Mouse (Mus musculus) heart, embryonic 16.5 days (tissue): ENCODE data around the gene Stfa3. TPM values are rescaled to one million over a fixed set of nuclear protein-coding genes. Genes with fewer than 3 reads are reported as not detected.
"Not testable (repeated sequence)": the region's sequence is repeated elsewhere in the genome, so short reads cannot be mapped to it uniquely, and the experiment has no call there.

Experiments
- ATAC-seq: fragments of 200-750 bp; cut with Nextera tagmentation; replicated peaks from 2 replicates; pipeline ENCODE4 v1.8.0; 2017; ENCODE audit warnings: moderate number of reproducible peaks; ENCODE audit not compliant: insufficient read depth, low FRiP score; ENCODE audit errors: extremely low read depth
- H3K27ac ChIP-seq: fragments of 300-500 bp; sonication (generic); 2 replicates; pipeline ENCODE4 v1.5.1; 2014; ENCODE audit warnings: mild to moderate bottlenecking, low read length, control low read depth, moderate library complexity
- H3K27me3 ChIP-seq: fragments of 300-500 bp; sonication (generic); 2 replicates; pipeline ENCODE4 v1.6.1; 2014; ENCODE audit warnings: low read length, mixed read lengths; ENCODE audit not compliant: control insufficient read depth, insufficient read depth
- H3K36me3 ChIP-seq: fragments of 300-500 bp; sonication (generic); 2 replicates; pipeline ENCODE4 v1.6.1; 2014; ENCODE audit not compliant: control insufficient read depth, insufficient read depth
- H3K4me1 ChIP-seq: fragments of 300-500 bp; sonication (generic); 2 replicates; pipeline ENCODE4 v1.6.1; 2014; ENCODE audit warnings: low read length, mixed read lengths; ENCODE audit not compliant: control insufficient read depth, insufficient read depth
- H3K4me2 ChIP-seq: fragments of 300-500 bp; sonication (generic); 2 replicates; pipeline ENCODE4 v1.6.1; 2014; ENCODE audit warnings: low read depth, mild to moderate bottlenecking, control low read depth, low read length
- H3K4me3 ChIP-seq: fragments of 300-500 bp; sonication (generic); 2 replicates; pipeline ENCODE4 v1.5.1; 2014; ENCODE audit warnings: mild to moderate bottlenecking, control low read depth, low read length
- H3K9ac ChIP-seq: fragments of 300-500 bp; sonication (generic); 2 replicates; pipeline ENCODE4 v1.6.1; 2014; ENCODE audit warnings: low read length, control low read depth
- H3K9me3 ChIP-seq: fragments of 300-500 bp; sonication (generic); replicated peaks from 2 replicates; pipeline ENCODE4 v1.6.1; 2016; ENCODE audit warnings: low read length; ENCODE audit not compliant: control insufficient read depth
- WGBS: fragments of 180-500 bp; shearing (Covaris S2); extraction: QIAGEN DNeasy Blood & Tissue Kit; methylation state at CpG from one replicate; pipeline ENCODE4 v1.1.7; 2014; 5-methylcytosine and 5-hydroxymethylcytosine counted together
- polyA plus RNA-seq: library from polyadenylated mRNA; unstranded; fragments of >200 nt; fragmentation: Nextera tagmentation; extraction: Ambion mirVana; gene quantifications from 2 replicates; pipeline ENCODE4 v1.2.1, GENCODE M21; 2015

Gene Stfa3
- polyA plus RNA-seq, 1 experiment from 2014 or later = 1.4 TPM

- H3K4me2 ChIP-seq = no peak overlapping the region
- H3K9ac ChIP-seq = no peak overlapping the region
- no peak for ATAC-seq
- H3K9me3 ChIP-seq = 0 out of 2 replicates have a peak, but pooled peaks cover 3% of the 10 kb centered on the region
- no peaks in the 10 kb centered on the region for H3K36me3 ChIP-seq
- H3K27ac ChIP-seq = no peak overlapping the region
- no peaks in the 10 kb centered on the region for H3K27me3 ChIP-seq
- WGBS = 68% methylated on average over 9 of the region's 9 CpGs
- H3K4me1 ChIP-seq = no peaks in the 10 kb centered on the region
- no peak overlapping the region for H3K4me3 ChIP-seq
Observed at GRCm38 (mm10) chr16:36469367-36469766, 14.2 kb upstream of the Stfa3 start.

DNA sequence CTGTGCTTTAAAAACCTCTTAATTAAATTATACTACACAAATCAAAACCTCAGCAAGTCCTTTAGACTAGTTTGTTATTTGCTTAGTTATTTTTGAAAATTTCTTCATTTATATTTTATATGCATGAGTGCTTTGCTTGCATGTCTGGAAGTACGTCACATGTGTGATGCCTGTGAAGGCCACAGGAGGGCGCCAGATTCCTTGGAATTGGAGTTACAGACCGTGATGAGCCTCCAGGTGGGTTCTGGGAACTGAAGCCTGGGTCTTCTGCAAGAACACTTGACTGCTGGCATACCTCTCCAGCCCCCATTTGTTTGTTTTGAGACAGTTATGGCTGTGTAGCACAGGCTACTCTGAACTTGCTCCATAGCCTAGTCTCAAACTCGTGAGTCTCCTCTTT lies 13.7 kb upstream of the Stfa3 start:
- H3K27ac ChIP-seq = no peak overlapping the region

GRCm38 (mm10) chr16:36467936-36468335 lies 12.7 kb upstream of the Stfa3 start:
- no peaks in the 10 kb centered on the region for H3K4me1 ChIP-seq
- H3K27me3 ChIP-seq = no peaks in the 10 kb centered on the region
- H3K9ac ChIP-seq = no peak overlapping the region
- 0 out of 2 replicates have a peak, but pooled peaks cover 3% of the 10 kb centered on the region for H3K9me3 ChIP-seq
- 51% methylated on average over 2 of the region's 2 CpGs for WGBS
- H3K4me3 ChIP-seq = no peak overlapping the region
- H3K36me3 ChIP-seq = no peaks in the 10 kb centered on the region
- no peak for ATAC-seq
- H3K27ac ChIP-seq = no peak overlapping the region
- H3K4me2 ChIP-seq = no peak overlapping the region

More for the DNA sequence above, 13.7 kb upstream of the Stfa3 start:
- Histone ChIP-seq H3K9ac (no peak overlapping the region), H3K9me3 (0 out of 2 replicates have a peak, but pooled peaks cover 3% of the 10 kb centered on the region), H3K27me3 (no peaks in the 10 kb centered on the region), H3K36me3 (no peaks in the 10 kb centered on the region), H3K4me2 (no peak overlapping the region), H3K4me3 (no peak overlapping the region), H3K4me1 (no peaks in the 10 kb centered on the region)
- 70% methylated on average over 4 of the region's 4 CpGs for WGBS
- no peak for ATAC-seq

DNA sequence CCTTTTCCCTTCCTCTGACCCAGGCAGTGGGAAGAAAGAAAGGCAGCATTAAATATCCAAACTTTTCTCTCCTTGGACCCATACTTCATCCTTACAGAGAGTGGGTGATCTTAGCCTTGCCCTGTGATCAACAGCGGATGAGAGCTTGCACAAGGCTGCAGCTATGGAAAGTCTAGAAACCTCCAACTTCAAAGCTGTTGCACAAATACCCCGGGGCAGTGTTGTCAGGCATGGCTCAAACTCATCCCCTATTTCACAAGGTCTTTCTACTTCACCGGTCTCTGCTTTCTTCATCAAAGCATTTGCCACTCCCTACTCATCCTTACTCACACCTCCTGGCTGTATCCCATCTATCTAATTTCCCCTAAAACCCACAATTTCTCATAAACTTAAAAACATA lies 10.2 kb upstream of the Stfa3 start:
- Histone ChIP-seq H3K36me3 (no peaks in the 10 kb centered on the region), H3K4me3 (no peak overlapping the region), H3K9me3 (0 out of 2 replicates have a peak, but pooled peaks cover 3% of the 10 kb centered on the region), H3K9ac (no peak overlapping the region), H3K4me1 (no peaks in the 10 kb centered on the region), H3K4me2 (no peak overlapping the region), H3K27me3 (no peaks in the 10 kb centered on the region), H3K27ac (no peak overlapping the region)
- 89% methylated on average over 3 of the region's 3 CpGs for WGBS
- ATAC-seq = no peak

DNA sequence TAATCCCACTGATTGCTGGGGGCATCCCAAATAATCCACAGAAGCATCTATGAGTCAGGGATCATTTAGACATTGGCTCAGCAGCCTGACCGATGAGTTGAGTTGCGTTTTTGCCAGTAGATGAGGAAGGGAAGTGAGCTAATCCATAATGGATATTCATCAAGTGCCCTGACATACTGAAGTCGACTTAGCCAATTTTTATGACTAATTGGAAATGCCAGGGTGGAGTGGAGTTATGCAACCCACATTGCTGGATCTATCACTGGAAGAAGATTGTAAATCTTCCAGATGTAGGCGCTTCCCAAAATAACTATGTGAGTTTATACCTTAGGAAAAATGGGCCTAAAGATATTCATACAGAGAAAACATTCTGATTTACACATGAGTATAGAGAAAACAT lies 8.9 kb upstream of the Stfa3 start:
- 0 out of 2 replicates have a peak, but pooled peaks cover 2% of the 10 kb centered on the region for H3K9me3 ChIP-seq
- WGBS = 76% methylated on average over 4 of the region's 4 CpGs
- no peak overlapping the region for H3K4me2 ChIP-seq
- H3K9ac ChIP-seq = no peak overlapping the region
- no peak overlapping the region for H3K27ac ChIP-seq
- no peak for ATAC-seq
- no peak overlapping the region for H3K4me3 ChIP-seq
- no peaks in the 10 kb centered on the region for H3K27me3 ChIP-seq
- H3K4me1 ChIP-seq = no peaks in the 10 kb centered on the region
- no peaks in the 10 kb centered on the region for H3K36me3 ChIP-seq

DNA sequence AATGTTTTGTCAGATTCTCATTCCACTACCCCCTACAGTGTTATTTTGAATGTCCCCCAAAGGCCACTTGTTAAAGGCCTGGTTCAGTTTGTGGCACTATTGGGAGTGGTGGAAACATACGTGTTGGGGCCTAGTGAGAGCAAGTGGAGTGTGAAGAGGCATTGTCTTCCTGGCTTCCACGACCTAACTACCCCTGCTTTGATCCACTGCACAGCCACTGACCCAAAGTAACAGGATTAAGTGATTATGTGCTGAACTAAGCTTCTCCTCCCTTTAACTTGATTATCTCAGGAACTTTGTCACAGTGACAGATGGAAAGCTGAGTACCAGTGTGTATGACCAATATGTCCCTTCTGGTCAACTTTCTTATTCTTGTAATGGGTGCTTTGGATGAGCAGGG lies 5.2 kb upstream of the Stfa3 start:
- ATAC-seq = no peak
- 58% methylated on average over 2 of the region's 2 CpGs for WGBS
- H3K27ac ChIP-seq = no peak overlapping the region
- no peaks in the 10 kb centered on the region for H3K27me3 ChIP-seq
- H3K36me3 ChIP-seq = no peaks in the 10 kb centered on the region
- H3K9ac ChIP-seq = no peak overlapping the region
- H3K9me3 ChIP-seq = no peaks in the 10 kb centered on the region
- no peak overlapping the region for H3K4me3 ChIP-seq
- H3K4me1 ChIP-seq = no peaks in the 10 kb centered on the region
- no peak overlapping the region for H3K4me2 ChIP-seq

- H3K4me2 ChIP-seq, H3K27me3 ChIP-seq, H3K36me3 ChIP-seq, H3K9ac ChIP-seq, ATAC-seq, H3K4me3 ChIP-seq, H3K4me1 ChIP-seq, H3K27ac ChIP-seq, H3K9me3 ChIP-seq: not testable (repeated sequence)
- 63% methylated on average over 1 of the region's 1 CpGs for WGBS
Observed at GRCm38 (mm10) chr16:36420979-36421378, 34.2 kb downstream of the Stfa3 start.

GRCm38 (mm10) chr16:36408357-36408756 lies 46.8 kb downstream of the Stfa3 start, which contains the start of gene Stfa2:
TSS of gene Stfa2 (minus strand) at chr16:36408457.
- Histone ChIP-seq H3K9me3 (no peaks in the 10 kb centered on the region), H3K4me3 (no peak within 1 kb of the TSS), H3K27ac (no peak within 1 kb of the TSS), H3K27me3 (no peaks in the 10 kb centered on the region), H3K9ac (no peak within 1 kb of the TSS), H3K4me2 (no peak within 1 kb of the TSS), H3K36me3 (no peaks in the 10 kb centered on the region), H3K4me1 (no peaks in the 10 kb centered on the region)
- no peak for ATAC-seq
